Mouse (Mus musculus) MEL (cell line): ENCODE data around the gene Bcat2. TPM values are rescaled to one million over a fixed set of nuclear protein-coding genes. Genes with fewer than 3 reads are reported as not detected.

Experiments used
- DNase-seq: peaks from one replicate; pipeline ENCODE4 v3.0.0; 2011; ENCODE audit warnings: low read depth, low spot score
- H3K27ac ChIP-seq: 2 replicates; pipeline ENCODE4 v1.5.1; 2012; ENCODE audit warnings: low read depth, mild to moderate bottlenecking, control low read depth, low read length, moderate library complexity; ENCODE audit not compliant: control insufficient read depth
- H3K27me3 ChIP-seq, 2 experiments: fragments of 150-350 bp in 1 of 2; sonication (generic) in 1 of 2; 2 replicates each; pipeline ENCODE4 v1.6.1; 2012; ENCODE audit warnings: low read length in 2 of 2, mild to moderate bottlenecking in 2 of 2, improper control_type of control experiment in 1 of 2, moderate library complexity in 1 of 2; ENCODE audit not compliant: insufficient read depth in 2 of 2, control insufficient read depth in 1 of 2
- H3K36me3 ChIP-seq, 2 experiments: 2 replicates each; pipeline ENCODE4 v1.6.1; 2012 to 2014; ENCODE audit warnings: low read length in 2 of 2, improper control_type of control experiment in 1 of 2, inconsistent platforms in 1 of 2, mild to moderate bottlenecking in 1 of 2; ENCODE audit not compliant: insufficient read depth in 2 of 2, control insufficient read depth in 1 of 2
- H3K4me1 ChIP-seq, 2 experiments: fragments of 150-350 bp in 1 of 2; sonication (generic) in 1 of 2; 2 replicates each; pipeline ENCODE4 v1.6.1; 2012; ENCODE audit warnings: low read length in 2 of 2, improper control_type of control experiment in 1 of 2, mild to moderate bottlenecking in 1 of 2; ENCODE audit not compliant: insufficient read depth in 2 of 2, control insufficient read depth in 1 of 2
- H3K4me3 ChIP-seq, 2 experiments: fragments of 150-350 bp in 1 of 2; sonication (generic) in 1 of 2; 2 replicates each; pipeline ENCODE4 v1.5.1; 2012; ENCODE audit warnings: low read depth in 2 of 2, low read length in 2 of 2, mild to moderate bottlenecking in 2 of 2, moderate library complexity in 2 of 2, control low read depth in 1 of 2, improper control_type of control experiment in 1 of 2; ENCODE audit not compliant: control insufficient read depth in 1 of 2, insufficient read depth in 1 of 2
- H3K79me2 ChIP-seq: 2 replicates; pipeline ENCODE4 v1.6.1; 2012; ENCODE audit warnings: mild to moderate bottlenecking, low read length, moderate library complexity; ENCODE audit not compliant: control insufficient read depth, poor library complexity, insufficient read depth
- H3K9ac ChIP-seq: 2 replicates; pipeline ENCODE4 v1.6.1; 2012; ENCODE audit warnings: low read depth, mild to moderate bottlenecking, control low read depth, low read length, moderate library complexity; ENCODE audit not compliant: control insufficient read depth, poor library complexity, severe bottlenecking
- H3K9me3 ChIP-seq: fragments of 150-350 bp; sonication (generic); replicated peaks from 2 replicates; pipeline ENCODE4 v1.6.1; 2012; ENCODE audit warnings: mild to moderate bottlenecking, low read length, improper control_type of control experiment, moderate library complexity; ENCODE audit not compliant: insufficient read depth
- BHLHE40 ChIP-seq: IDR thresholded peaks from 2 replicates; pipeline ENCODE4 v1.6.1; 2012; ENCODE audit warnings: low read depth, mild to moderate bottlenecking, inconsistent platforms, low read length, improper control_type of control experiment, borderline replicate concordance
- CHD1 ChIP-seq: IDR thresholded peaks from 2 replicates; pipeline ENCODE4 v1.6.1; 2012; ENCODE audit warnings: low read depth, mild to moderate bottlenecking, inconsistent platforms, low read length, improper control_type of control experiment
- CHD2 ChIP-seq: IDR thresholded peaks from 2 replicates; pipeline ENCODE4 v1.6.1; 2011; ENCODE audit warnings: low read length, improper control_type of control experiment
- CTCF ChIP-seq, 3 experiments: IDR thresholded peaks in 2 of 3; conservative IDR thresholded peaks in 1 of 3; 2 replicates each; pipeline ENCODE4 v1.5.1; 2011 to 2012; ENCODE audit warnings: low read length in 3 of 3, low read depth in 2 of 3, mild to moderate bottlenecking in 2 of 3, improper control_type of control experiment in 1 of 3, inconsistent platforms in 1 of 3, mixed read lengths in 1 of 3, moderate library complexity in 1 of 3; ENCODE audit not compliant: control insufficient read depth in 1 of 3, insufficient read depth in 1 of 3, poor library complexity in 1 of 3, severe bottlenecking in 1 of 3
- E2F4 ChIP-seq: IDR thresholded peaks from 2 replicates; pipeline ENCODE4 v1.6.1; 2011; ENCODE audit warnings: low read depth, low read length, improper control_type of control experiment, borderline replicate concordance
- ELF1 ChIP-seq: IDR thresholded peaks from 2 replicates; pipeline ENCODE4 v1.6.1; 2014; ENCODE audit warnings: low read depth, mild to moderate bottlenecking, inconsistent platforms, low read length, improper control_type of control experiment, moderate library complexity
- EP300 ChIP-seq, 2 experiments: IDR thresholded peaks; 2 replicates each; pipeline ENCODE4 v1.6.1; 2011; ENCODE audit warnings: improper control_type of control experiment in 2 of 2, low read length in 2 of 2, low read depth in 1 of 2, mild to moderate bottlenecking in 1 of 2
- ETS1 ChIP-seq: IDR thresholded peaks from 2 replicates; pipeline ENCODE4 v1.6.1; 2012; ENCODE audit warnings: low read depth, mild to moderate bottlenecking, inconsistent platforms, low read length, improper control_type of control experiment, moderate library complexity
- GABPA ChIP-seq: IDR thresholded peaks from 2 replicates; pipeline ENCODE4 v1.6.1; 2012; ENCODE audit warnings: low read depth, mild to moderate bottlenecking, inconsistent platforms, low read length, improper control_type of control experiment, moderate library complexity
- GATA1 ChIP-seq: IDR thresholded peaks from 2 replicates; pipeline ENCODE4 v1.6.1; 2011; ENCODE audit warnings: low read depth, low read length, improper control_type of control experiment
- HCFC1 ChIP-seq: IDR thresholded peaks from 2 replicates; pipeline ENCODE4 v1.6.1; 2012; ENCODE audit warnings: low read depth, mild to moderate bottlenecking, inconsistent platforms, low read length, improper control_type of control experiment, moderate library complexity
- JUND ChIP-seq: IDR thresholded peaks from 2 replicates; pipeline ENCODE4 v1.6.1; 2011; ENCODE audit warnings: low read depth, mild to moderate bottlenecking, improper control_type of control experiment, low read length
- MAFK ChIP-seq: IDR thresholded peaks from 2 replicates; pipeline ENCODE4 v1.6.1; 2011; ENCODE audit warnings: low read depth, mild to moderate bottlenecking, low read length, improper control_type of control experiment, borderline replicate concordance
- MAX ChIP-seq: IDR thresholded peaks from 2 replicates; pipeline ENCODE4 v1.6.1; 2011; ENCODE audit warnings: low read length, improper control_type of control experiment
- MAZ ChIP-seq: IDR thresholded peaks from 2 replicates; pipeline ENCODE4 v1.6.1; 2012; ENCODE audit warnings: low read depth, mild to moderate bottlenecking, inconsistent platforms, low read length, improper control_type of control experiment
- MEF2A ChIP-seq: IDR thresholded peaks from 2 replicates; pipeline ENCODE4 v1.6.1; 2014; ENCODE audit warnings: low read depth, mild to moderate bottlenecking, inconsistent platforms, low read length, improper control_type of control experiment; ENCODE audit not compliant: poor library complexity, insufficient replicate concordance, severe bottlenecking; ENCODE audit errors: extremely low read depth
- MXI1 ChIP-seq: IDR thresholded peaks from 2 replicates; pipeline ENCODE4 v1.6.1; 2011; ENCODE audit warnings: mild to moderate bottlenecking, low read depth, low read length, improper control_type of control experiment
- NRF1 ChIP-seq: IDR thresholded peaks from 2 replicates; pipeline ENCODE4 v1.6.1; 2014; ENCODE audit warnings: low read depth, mild to moderate bottlenecking, inconsistent platforms, low read length, improper control_type of control experiment, moderate library complexity; ENCODE audit not compliant: poor library complexity, insufficient read depth, severe bottlenecking
- POLR2A ChIP-seq, 2 experiments: IDR thresholded peaks; 2 replicates each; pipeline ENCODE4 v1.6.1; 2011 to 2012; ENCODE audit warnings: low read length in 2 of 2, mild to moderate bottlenecking in 2 of 2, control low read depth in 1 of 2, improper control_type of control experiment in 1 of 2, low read depth in 1 of 2, moderate library complexity in 1 of 2; ENCODE audit not compliant: control insufficient read depth in 1 of 2, insufficient read depth in 1 of 2, poor library complexity in 1 of 2
- POLR2AphosphoS2 ChIP-seq: IDR thresholded peaks from 2 replicates; pipeline ENCODE4 v1.6.1; 2011; ENCODE audit warnings: low read length, improper control_type of control experiment
- POLR2AphosphoS5 ChIP-seq: IDR thresholded peaks from 2 replicates; pipeline ENCODE4 v1.6.1; 2012; ENCODE audit warnings: low read depth, borderline replicate concordance, mild to moderate bottlenecking, inconsistent platforms, low read length, moderate library complexity, mixed read lengths
- SIN3A ChIP-seq: IDR thresholded peaks from 2 replicates; pipeline ENCODE4 v1.6.1; 2012; ENCODE audit warnings: low read length, improper control_type of control experiment, inconsistent platforms
- SMC3 ChIP-seq: IDR thresholded peaks from 2 replicates; pipeline ENCODE4 v1.6.1; 2011; ENCODE audit warnings: low read depth, low read length, improper control_type of control experiment
- TAL1 ChIP-seq: IDR thresholded peaks from 2 replicates; pipeline ENCODE4 v1.6.1; 2012; ENCODE audit warnings: mild to moderate bottlenecking, inconsistent platforms, low read length, moderate library complexity, mixed read lengths
- TBP ChIP-seq: IDR thresholded peaks from 2 replicates; pipeline ENCODE4 v1.8.0; 2011; ENCODE audit warnings: low read depth, low read length, improper control_type of control experiment
- UBTF ChIP-seq: IDR thresholded peaks from 2 replicates; pipeline ENCODE4 v1.6.1; 2012; ENCODE audit warnings: low read depth, mild to moderate bottlenecking, inconsistent platforms, low read length, improper control_type of control experiment, moderate library complexity, borderline replicate concordance; ENCODE audit not compliant: insufficient read depth
- USF1 ChIP-seq: IDR thresholded peaks from 2 replicates; pipeline ENCODE4 v1.6.1; 2014; ENCODE audit warnings: low read depth, mild to moderate bottlenecking, inconsistent platforms, low read length, improper control_type of control experiment, moderate library complexity
- USF2 ChIP-seq, 2 experiments: IDR thresholded peaks; 2 replicates each; pipeline ENCODE4 v1.6.1; 2011 to 2012; ENCODE audit warnings: improper control_type of control experiment in 2 of 2, low read length in 2 of 2, borderline replicate concordance in 1 of 2, inconsistent platforms in 1 of 2, low read depth in 1 of 2, mild to moderate bottlenecking in 1 of 2; ENCODE audit not compliant: insufficient read depth in 1 of 2
- ZKSCAN1 ChIP-seq: IDR thresholded peaks from 2 replicates; pipeline ENCODE4 v1.6.1; 2012; ENCODE audit warnings: low read depth, mild to moderate bottlenecking, inconsistent platforms, low read length, improper control_type of control experiment, moderate library complexity
- polyA plus RNA-seq, 2 experiments: library from polyadenylated mRNA; stranded (reverse) in 1 of 2; unstranded in 1 of 2; fragments of >175 nt in 1 of 2; fragments of >200 nt in 1 of 2; gene quantifications; 2 replicates each; pipeline versions ENCODE4 v1.2.1 to v1.2.4; 2012; ENCODE audit warnings: low replicate concordance in 2 of 2, low read depth in 1 of 2; ENCODE audit not compliant: insufficient read length in 2 of 2, insufficient read depth in 1 of 2, missing spikeins in 1 of 2
- total RNA-seq: library from RNA; depleted of rRNA; stranded (reverse); fragments of 300-350 nt; gene quantifications from 2 replicates; pipeline ENCODE4 v1.2.3, GENCODE M21; 2012

Gene Bcat2
- total and polyA plus RNA-seq, 3 experiments: 49.4 to 140 TPM; not detected in 1

GRCm38 (mm10) chr7:45591880-45592279 is 21.9 kb downstream of the Bcat2 start:
- Histone ChIP-seq H3K36me3 (peaks cover 0 to 27% of the 10 kb centered on the region in 2 experiments; a peak in 3 of 4 replicates), H3K9me3 (no peaks in the 10 kb centered on the region), H3K4me1 (peaks cover 10 to 20% of the 10 kb centered on the region in 2 experiments), H3K4me3 (no peak overlapping the region), H3K27ac (peak overlapping the region; percentile 1; the same call in 1 of the 2 replicates), H3K9ac (peak overlapping the region; percentile 0; the same call in 1 of the 2 replicates), H3K79me2 (no peaks in the 10 kb centered on the region), H3K27me3 (no peaks in the 10 kb centered on the region)
- TF ChIP-seq POLR2AphosphoS2 (no peak), GATA1 (peak; percentile 31; the same call in 1 of the 2 replicates), ZKSCAN1 (no peak), BHLHE40 (peak; percentile 55; the same call in 1 of the 2 replicates), ETS1 (peak; percentile 82)
- peak; percentile 41 for DNase-seq

GRCm38 (mm10) chr7:45593118-45593815 is 23.3 kb downstream of the Bcat2 start:
- H3K4me3 ChIP-seq: no peak overlapping the region
- H3K4me1 ChIP-seq: peaks cover 10 to 20% of the 10 kb centered on the region in 2 experiments
- no peaks in the 10 kb centered on the region for H3K27me3 ChIP-seq
- no peaks in the 10 kb centered on the region for H3K79me2 ChIP-seq
- H3K9me3 ChIP-seq: no peaks in the 10 kb centered on the region
- H3K27ac ChIP-seq: no peak overlapping the region
- peak overlapping the region; percentile 10; the same call in 1 of the 2 replicates for H3K9ac ChIP-seq
- DNase-seq: peak; percentile 94
- peaks cover 0 to 27% of the 10 kb centered on the region in 2 experiments; a peak in 2 of 4 replicates for H3K36me3 ChIP-seq
- TF ChIP-seq MAX (no peak), TBP (no peak), ETS1 (peak; percentile 51), CHD1 (no peak), UBTF (no peak), POLR2A (IDR thresholded peaks at IDR 0.05; ENCODE audit: control insufficient read depth in 1 of 2, insufficient read depth in 1 of 2, low read depth in 1 of 2, low read length in 2 of 2, poor library complexity in 1 of 2) (no peak), MEF2A (no peak), NRF1 (no peak), ZKSCAN1 (no peak), JUND (no peak), GABPA (peak; percentile 67; the same call in 1 of the 2 replicates), MXI1 (peak; percentile 58; the same call in 1 of the 2 replicates), SIN3A (peak; percentile 87), ELF1 (no peak), MAFK (peak; percentile 79; the same call in 1 of the 2 replicates), USF2 (IDR thresholded peaks at IDR 0.05; ENCODE audit: borderline replicate concordance in 1 of 2, insufficient read depth in 1 of 2, low read depth in 1 of 2, low read length in 2 of 2) (no peak), HCFC1 (no peak), E2F4 (no peak), EP300 (IDR thresholded peaks at IDR 0.05; ENCODE audit: low read depth in 1 of 2, low read length in 2 of 2) (peak in 1 of 2 experiments; percentile 22; a peak in 1 of 4 replicates), SMC3 (peak; percentile 94), CTCF (IDR thresholded peaks at IDR 0.05 in 2 of 3, conservative IDR thresholded peaks at IDR 0.05 in 1 of 3; ENCODE audit: control insufficient read depth in 1 of 3, insufficient read depth in 1 of 3, low read depth in 2 of 3, low read length in 3 of 3, poor library complexity in 1 of 3, severe bottlenecking in 1 of 3) (peak; percentile 91 to 99 (median 98)), MAZ (no peak), TAL1 (no peak), CHD2 (no peak), USF1 (no peak), BHLHE40 (no peak), POLR2AphosphoS5 (no peak)
